Mouse (Mus musculus): ENCODE results near the gene Csmd2.

Csmd2 gene

DNA sequence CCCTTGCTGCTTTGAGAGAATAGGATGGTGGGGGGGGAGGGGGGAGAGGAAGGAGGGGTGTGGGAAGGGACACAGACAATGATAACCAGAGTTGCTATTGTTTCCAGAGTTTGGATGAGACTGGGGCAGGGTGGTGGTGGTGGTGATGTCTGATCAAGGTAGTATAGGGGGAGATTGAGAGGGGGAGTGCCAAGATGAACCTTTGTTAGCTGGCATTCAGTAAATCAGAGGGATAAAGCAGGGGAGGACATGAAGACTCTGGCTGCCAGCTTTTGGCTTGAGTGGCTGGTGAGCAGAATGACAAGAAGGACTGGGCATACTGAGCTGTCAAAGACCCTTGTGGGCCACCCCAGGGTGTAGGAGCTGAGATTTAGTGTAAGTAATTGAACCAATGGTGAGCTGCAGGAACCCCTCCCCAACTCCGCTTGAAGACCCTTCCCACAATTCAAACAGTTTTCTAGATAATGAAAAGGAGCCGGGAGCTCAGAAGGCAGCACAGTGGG, 254.2 kb downstream of the Csmd2 start:
- no peak for DNase-seq (ENCODE audit: low read depth, low spot score)

DNA sequence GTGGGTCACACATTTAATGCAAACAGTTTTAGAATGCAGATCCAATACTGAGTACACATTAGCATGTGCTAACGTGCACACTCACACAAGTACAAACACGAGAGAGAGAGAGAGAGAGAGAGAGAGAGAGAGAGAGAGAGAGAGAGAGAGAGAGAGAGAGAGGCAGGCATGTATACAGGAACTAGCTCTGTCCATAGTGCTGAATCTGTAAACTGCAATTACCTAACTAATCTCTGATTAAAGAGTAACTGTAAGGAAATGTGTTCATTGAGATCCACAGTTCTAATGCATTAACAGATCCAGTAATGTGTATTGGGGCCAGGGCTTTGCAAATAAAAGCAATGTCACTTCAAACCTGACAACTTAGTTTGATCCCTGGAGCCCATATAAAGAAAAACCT, 257.5 kb downstream of the Csmd2 start:
- DNase-seq (ENCODE audit: low read depth, low spot score): no peak

DNA sequence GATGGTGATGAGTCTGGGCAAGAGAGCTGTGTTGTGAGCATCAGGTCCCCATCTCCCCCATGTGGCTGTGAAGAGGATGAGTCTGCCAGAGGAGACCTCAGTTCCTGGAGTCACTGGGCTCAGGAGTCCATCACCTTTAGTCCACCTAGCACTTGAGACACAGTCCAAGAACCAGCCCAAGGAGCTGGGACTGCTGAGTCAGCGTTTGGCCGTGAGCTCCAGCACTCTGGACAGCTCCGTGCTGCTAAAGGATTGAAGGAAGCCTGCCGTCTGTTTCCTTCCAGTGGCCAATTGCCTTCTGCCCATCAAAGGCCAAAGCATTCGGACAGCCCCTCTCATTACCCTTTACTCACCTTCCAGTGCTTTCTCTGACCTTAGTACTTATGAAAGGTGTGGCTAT, 261.0 kb downstream of the Csmd2 start:
- no peak for DNase-seq (ENCODE audit: low read depth, low spot score)

DNA sequence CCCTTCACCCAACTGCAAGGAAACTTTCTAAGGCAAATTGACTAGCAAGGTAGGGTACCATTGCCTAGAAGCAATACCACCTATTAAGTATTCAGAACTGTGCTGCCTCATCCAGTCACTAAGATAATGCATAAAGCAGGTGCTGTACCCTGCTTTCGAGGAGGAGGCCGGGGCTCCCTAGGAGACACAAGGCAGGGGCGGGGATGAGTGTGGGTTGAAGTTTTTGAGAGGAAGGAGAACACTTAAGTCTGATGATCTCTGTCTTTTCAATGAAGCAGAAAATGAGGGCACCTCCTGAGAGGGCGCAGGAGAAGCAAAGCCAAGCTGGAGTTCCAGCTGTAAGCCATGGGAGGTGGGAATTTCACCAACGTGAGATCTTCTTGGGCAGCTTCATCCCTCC, 271.6 kb downstream of the Csmd2 start:
- DNase-seq (ENCODE audit: low read depth, low spot score): no peak

DNA sequence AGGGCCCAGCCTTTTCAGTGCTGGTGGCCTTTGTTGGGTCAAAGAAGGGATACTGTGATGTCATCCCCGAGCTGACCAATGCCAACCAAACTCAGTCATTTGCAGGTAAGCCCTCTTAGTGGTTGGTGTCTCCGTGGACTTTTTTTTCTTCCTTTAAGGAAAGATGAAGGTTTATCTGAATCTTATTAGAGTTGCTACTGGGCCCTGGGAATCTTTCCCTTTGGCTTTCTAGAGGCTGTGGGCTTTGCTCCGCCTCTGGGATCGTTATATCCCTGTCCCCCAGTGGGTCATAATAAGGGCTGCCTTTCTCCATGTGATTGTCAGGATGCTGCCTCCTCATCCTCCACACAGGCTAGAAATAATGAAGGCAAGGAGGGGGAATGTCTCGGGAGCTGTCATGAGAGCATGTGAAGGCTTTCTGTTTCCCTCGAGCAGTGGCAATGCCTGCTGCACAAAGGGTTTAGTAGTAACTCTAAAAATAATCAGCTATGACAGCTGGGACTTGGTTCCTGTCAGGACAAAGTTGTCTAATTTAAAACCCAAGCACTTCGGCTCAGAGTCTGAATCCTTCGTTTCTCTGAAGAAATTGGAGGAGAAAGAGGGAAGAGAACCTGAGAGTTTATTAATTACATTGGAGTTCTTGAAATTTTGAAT, 273.4 kb downstream of the Csmd2 start, which contains the start of gene Hmgb4:
Gene Hmgb4 (minus strand): TSS at position 51 of the 654 bp plus-strand sequence.
- no peak for DNase-seq (ENCODE audit: low read depth, low spot score)

DNA sequence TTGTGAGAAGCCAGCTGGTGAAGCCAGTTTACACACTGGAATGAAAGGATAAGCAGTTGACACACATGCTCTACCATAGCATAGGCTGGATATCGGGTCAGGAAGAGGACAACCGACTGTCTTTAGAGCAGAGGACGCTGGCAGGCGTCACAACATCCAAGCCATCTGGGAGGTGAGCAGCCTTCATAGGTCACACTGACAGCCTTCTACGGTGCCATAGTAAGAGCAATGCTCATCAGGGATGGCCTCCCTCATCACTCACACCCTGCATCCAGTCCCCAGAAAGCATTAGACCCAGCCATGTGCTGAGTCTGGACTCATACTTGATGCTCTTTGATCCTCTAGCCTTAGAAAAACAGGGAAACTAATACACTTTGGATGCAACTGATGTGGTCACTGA, 276.8 kb downstream of the Csmd2 start:
- no peak for DNase-seq (ENCODE audit: low read depth, low spot score)

DNA sequence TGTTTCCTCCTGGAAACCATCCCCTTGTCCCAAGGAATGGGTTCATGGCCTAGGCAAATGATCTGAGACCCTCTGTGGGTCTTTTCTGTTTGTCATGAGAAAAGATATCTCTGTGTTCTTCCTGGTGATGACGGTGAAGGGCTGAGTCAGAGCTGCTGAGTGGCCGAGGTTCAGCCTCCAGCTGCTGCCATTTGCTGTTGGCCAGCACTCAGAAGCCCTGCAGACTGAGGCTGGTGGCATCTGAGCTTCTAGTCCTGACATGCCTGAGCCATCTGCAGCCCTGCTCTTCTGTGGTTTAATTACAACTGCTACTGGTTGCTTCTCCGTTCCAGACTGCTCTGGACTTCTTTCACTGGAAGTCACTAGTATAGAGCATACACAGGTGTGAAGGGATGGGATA, 277.7 kb downstream of the Csmd2 start:
- DNase-seq (ENCODE audit: low read depth, low spot score): no peak

DNA sequence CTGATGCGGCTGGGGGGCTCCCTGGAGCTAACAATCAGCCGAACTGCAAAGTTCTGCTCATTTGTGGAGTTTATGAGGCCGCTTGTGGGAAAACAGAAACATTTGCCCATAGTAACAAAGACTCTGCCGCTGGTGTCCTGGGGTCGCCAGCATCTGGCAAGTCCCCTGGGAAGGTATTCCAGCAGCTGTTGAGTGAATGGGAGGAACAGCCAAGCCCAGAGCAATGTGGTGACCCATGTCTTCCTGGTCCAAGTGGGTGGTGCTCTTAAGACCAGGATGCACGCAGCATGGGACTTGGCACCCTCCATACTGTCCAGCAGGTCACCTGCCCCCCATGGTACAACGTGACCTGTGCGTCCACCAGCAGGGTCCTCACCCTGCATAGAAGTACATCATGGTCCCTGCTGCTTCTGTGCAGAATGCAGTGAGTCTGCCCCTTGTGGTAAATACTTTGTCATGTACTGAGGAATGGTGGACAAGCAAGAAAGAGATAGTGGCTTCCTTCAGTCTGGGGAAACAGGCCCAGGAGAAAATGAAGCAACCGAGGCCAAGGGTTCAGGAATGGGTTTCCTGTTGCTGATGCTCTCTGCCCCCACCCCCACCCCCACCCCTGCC, 281.7 kb downstream of the Csmd2 start:
- no peak for DNase-seq (ENCODE audit: low read depth, low spot score)

DNA sequence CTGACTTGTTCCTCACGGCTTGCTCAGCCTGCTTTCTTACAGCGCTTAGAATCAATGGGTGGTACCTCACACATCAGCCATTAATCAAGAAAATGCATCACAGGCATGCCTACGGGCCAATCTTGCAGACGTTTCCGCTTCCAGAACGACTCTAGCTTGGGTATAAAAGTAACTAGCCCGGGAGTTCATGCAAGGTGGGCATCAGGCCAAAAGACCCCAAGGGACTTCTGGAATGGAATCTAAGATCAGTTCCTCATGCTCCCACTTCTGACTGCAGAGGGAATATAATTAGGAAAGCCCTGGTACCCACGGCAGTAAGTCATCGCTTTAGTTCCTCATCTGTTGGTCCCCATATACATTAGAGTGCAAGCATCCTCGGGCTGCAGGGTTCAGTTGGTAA, 282.5 kb downstream of the Csmd2 start:
- DNase-seq (ENCODE audit: low read depth, low spot score): no peak

DNA sequence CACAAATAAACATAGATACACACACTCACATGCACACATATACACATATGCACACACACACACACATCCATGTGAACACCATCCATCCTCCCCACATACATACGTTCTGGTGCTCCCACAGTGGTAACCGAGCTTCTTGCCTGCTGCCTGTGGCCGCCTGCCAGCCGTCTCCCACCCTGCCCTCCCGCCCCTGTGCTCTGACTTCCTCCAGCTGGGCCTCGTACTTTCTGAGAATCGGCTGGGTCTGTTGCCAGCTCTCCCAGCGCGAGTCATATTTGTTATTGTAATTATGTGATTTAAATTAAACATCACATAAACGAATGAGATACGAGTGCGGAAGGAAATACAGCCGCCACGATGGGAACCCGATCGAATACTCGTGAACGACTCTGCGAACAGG, 283.3 kb downstream of the Csmd2 start:
- DNase-seq (ENCODE audit: low read depth, low spot score): no peak

DNA sequence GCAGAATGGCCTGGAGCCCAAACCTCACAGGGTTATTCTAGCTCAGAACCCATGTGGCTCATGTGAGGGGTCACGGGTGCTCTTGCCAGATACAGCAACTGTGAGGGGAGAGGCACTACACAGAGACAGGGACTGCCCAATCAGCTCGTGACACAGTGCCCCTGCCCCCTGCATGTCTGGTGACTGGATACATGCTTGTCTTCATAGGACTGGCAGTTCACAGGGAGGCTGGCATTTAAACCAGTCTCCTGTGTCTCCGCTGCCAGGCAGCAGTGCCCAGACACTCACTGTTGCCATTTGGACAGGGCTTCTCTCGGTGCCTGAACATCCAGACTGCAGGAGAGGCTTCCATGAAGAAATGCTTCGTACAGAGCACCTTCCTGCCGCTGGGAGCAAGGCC, 284.8 kb downstream of the Csmd2 start:
- no peak for DNase-seq (ENCODE audit: low read depth, low spot score)

DNA sequence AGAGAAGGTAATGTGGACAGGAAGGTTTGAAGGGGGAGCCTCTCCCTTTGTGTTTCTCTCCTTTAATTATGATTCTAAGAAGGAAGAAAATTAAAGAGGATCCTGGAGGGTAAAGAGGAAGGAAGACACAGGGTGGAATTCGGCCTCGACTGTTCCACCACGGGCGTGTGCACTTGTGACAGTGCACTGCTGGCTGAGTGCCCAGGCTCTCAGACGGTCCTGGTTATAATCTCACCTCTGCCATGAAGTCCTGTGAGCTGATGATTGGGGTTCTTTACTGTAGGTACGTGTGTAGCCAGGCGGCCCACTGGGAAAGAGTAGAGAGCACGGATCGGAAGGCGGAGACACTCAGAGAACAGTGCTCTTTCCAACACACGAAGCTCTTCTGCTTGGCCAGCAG, 285.5 kb downstream of the Csmd2 start:
- no peak for DNase-seq (ENCODE audit: low read depth, low spot score)

DNA sequence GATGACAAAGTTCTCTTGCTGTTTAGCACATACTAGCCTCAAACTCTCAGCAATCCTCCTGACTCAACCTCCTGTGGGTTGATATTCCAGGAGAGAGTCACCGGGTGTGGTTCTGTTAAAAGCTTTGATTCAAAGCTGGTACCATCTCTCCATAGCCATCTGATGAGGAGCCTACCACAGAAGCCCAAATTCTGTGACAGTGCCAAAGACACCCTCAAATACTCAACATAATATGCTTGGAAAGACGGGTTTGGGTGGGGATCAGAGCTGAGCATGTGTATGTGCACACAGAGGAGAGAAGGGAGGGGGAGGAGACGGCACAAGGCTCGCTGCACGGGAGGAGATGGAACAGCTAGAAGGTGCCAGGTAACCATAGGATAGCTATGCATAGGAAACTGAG, 287.5 kb downstream of the Csmd2 start:
- DNase-seq (ENCODE audit: low read depth, low spot score): no peak

DNA sequence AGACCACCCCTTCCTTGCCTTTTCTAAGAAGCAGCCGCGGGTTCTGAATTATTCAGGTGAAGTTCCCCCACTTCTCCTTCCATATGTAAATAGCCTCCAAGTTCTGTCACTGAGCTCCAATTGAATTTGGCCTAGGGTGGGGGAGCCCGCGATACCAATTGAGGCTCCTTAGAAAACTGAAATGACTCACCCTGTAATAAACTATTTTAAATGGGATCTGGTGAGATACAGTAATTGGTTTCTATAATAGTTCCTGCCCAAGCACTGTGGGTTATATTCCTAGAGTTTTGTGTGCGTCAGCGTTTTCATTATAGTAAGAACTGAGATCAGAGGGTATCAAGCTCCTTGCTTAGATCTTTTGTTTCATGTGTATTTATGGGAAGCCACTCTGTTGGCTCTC, 287.9 kb downstream of the Csmd2 start:
- no peak for DNase-seq (ENCODE audit: low read depth, low spot score)

DNA sequence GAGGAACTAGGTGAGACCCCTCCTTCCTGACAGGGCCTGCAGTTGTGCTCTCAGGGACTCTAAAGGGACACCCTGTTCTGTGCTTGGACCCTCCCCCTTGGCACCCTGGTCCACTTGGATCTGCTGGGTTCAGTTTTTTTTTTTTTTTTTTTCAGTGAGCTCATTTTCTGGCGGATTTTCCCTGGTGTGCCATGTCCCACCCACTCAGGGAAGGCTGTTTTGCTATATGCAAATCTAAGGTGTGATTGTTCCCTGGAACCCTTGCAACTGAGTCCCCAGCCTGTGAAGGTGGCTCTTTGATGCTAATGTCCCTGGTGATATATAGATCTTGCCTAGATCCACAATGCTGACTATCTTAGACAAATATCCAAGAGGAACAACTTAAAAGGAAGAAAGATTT, 297.4 kb downstream of the Csmd2 start:
- no peak for DNase-seq (ENCODE audit: low read depth, low spot score)

DNA sequence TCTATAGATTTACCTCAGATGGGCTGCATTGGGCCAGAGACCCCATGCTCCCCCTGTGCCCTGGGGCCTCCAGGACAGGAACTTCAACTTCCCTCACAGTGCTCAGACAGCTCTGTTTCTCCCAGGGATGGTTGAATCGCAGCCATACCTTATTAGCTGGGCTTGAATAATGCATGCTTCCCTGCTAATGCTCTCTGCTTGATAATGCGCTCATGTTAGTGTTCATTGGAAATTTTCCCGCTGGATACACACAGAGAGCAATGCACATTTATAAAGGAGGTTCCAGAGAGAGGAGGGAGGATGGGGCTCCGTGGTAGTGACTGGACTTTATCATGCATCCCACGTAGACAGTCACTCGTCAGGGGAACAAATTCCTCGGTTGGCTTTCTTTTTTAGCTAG, 300.4 kb downstream of the Csmd2 start:
- no peak for DNase-seq (ENCODE audit: low read depth, low spot score)

DNA sequence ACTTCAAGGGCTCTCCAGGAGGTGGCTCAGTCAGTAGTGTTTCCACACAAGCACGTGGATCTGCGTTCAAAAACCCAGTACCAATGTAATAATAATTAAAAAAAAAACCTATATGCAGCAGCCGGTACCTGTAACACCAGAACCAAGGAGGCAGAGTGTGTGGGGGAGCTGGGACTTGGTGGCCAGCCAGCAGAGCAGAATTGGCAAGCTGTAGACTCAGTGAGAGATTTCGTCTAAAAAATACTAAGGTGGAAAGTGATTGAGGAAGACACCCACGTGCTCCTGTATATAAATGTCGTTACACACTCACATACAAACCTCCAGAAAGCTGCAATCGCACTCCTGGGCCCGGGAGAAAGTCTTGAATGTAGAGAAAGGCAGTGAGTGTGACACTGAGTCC, 316.4 kb downstream of the Csmd2 start:
- no peak for DNase-seq (ENCODE audit: low read depth, low spot score)

DNA sequence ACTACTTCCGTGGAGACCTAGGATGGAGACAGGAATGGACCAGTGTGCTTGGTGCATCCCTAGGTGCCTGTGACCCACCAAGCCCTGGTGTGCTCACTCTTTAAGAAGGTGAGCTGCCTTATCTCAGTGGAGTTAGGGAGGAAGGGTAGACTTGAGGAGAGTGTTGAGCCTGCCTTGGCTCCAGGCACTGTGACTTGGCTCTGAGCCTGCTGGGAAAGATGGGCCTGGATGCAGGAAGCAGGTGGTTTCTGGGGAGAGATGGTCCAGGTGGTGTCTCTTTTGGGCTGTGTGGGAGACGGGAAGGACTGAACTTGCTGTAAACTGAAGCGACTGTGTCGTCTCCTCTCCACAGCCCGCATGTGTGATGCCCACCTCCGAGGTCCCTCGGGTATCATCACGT, 318.4 kb downstream of the Csmd2 start:
- DNase-seq (ENCODE audit: low read depth, low spot score): no peak

DNA sequence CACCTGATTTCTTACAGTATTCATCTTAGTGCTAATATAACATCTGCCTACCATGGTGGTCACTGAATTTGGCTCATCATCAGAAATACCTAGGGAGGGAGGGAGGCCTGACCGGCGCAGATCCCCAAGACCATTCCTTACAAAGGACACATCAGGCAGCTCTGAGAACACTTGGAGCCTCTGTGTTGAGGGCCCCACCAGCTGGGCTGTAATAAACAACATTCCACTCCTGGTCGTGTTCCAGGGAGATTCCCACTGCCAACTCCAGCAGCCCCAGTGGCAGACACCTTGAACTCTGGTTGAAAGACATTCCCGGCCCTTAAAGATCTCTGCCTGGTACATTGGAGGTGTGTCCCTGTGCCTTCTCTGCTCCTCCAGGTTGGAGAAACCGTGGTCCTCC, 327.7 kb downstream of the Csmd2 start:
- no peak for DNase-seq (ENCODE audit: low read depth, low spot score)

DNA sequence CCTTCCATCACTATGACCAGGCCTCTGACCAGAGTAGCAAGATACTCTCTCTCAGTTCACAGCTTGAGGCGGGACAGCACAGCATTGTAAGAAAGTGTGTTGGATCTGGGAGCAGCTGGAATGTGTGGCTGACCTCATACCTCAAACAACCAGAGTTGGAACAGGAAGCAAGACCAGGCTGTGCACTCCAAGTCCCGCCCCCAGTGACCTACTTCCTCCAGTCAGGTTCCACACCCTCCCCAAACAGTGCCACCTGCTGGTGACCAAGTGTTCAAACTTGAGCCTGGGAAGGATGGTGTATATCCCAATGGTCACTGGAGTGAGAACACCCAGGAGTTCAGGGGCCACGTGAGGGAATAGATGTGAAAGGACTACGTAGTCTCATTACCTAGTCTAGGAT, 330.3 kb downstream of the Csmd2 start:
- peak; percentile 17 for DNase-seq (ENCODE audit: low read depth, low spot score)

DNA sequence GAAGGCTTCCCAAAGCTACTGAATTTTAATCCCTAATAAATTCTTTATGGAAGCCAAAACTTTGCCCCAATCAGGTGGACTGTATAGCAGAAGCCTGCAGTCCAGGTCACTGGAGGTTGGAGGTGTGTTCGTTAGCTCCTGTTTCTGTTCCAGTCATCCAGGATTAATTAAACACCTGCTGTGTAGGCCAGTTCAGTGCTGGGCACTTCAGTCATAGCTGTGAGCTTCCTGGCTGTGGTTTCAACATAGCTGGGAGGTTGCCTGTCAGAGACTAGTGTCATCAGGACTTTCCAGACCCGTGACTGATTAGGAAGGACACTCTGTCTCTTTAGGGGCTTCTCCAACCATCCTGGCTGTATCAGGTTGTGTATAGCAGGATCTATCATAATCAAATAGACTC, 337.9 kb downstream of the Csmd2 start:
- DNase-seq (ENCODE audit: low read depth, low spot score): no peak

DNA sequence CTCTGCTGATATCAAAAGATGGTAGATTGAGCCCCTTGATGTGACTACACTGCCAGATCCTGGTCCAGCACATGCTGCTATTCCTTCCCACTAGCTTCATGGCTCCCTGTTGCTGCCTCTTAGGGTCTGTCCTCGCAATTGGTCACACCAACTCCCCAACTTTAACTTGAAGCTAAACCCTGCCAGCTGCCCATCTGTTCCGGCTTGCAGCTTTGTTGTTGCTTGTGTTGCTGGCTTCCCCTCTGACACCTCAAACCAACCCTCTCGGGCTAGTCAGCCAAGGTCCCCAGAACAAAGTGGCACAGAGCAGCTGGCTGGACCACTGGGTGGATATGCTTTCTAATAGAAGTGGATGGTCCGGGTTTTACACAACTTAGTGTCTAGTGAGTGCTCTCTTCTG, 339.1 kb downstream of the Csmd2 start:
- no peak for DNase-seq (ENCODE audit: low read depth, low spot score)

DNA sequence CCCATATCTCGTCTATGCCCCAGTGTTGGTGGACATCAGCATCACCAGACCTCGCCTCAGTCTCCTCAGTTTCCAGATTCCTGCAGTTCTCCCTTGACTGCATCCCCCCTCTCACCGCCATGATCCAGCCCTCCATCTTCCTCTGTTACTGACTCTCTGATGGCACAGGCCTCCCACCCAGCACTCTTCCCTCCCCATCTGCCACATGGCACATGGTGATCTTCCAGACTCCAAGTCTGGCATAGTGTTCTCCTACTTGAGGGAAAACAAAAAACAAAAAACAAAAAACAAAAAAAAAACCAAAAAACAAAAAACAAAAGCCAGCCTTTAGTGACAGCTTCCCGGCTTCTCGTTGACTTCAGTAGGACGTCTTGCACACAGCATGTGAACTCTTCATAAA, 339.8 kb downstream of the Csmd2 start:
- DNase-seq (ENCODE audit: low read depth, low spot score): no peak

DNA sequence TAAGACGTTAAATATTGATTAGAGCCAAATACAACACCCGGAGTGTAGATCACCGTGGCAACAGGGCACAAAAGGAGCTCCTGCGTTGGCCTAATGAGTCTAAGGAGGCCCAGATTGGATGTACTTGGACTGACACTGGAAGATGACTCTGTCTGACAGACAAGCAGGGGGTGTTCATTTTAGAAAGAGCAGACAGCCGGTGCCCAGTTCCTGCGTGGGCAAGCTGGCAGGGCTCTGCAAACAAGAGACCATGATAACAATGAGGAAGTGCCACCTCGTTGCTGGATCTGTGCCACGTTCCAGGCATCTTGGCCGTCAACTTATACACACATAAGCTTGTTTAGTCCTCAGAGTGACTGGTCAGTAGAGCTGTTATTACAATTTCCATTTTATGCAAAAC, 342.9 kb downstream of the Csmd2 start:
- no peak for DNase-seq (ENCODE audit: low read depth, low spot score)
